Mouse (Mus musculus): Measurements from ENCODE around the gene Nup188.

GRCm38 (mm10) chr2:30392114-30392576 lies 105.9 kb downstream of the Nup188 start, which contains the start of gene Dolpp1:
- TF ChIP-seq CTCF (IDR thresholded peaks at IDR 0.05; ENCODE audit: low read depth) (peak; percentile 1; the same call in 1 of the 2 replicates), EP300 (optimal IDR thresholded peaks at IDR 0.05) (peak; percentile 98)

All from stomach, postnatal 0 days (tissue).